Mouse (Mus musculus): Measurements from ENCODE around the gene Cabin1. TPM values are rescaled to one million over a fixed set of nuclear protein-coding genes. Genes with fewer than 3 reads are reported as not detected.

The Cabin1 gene
- total and polyA plus RNA-seq, 3 experiments: 27.2 to 115 (median 54.9) TPM

DNA sequence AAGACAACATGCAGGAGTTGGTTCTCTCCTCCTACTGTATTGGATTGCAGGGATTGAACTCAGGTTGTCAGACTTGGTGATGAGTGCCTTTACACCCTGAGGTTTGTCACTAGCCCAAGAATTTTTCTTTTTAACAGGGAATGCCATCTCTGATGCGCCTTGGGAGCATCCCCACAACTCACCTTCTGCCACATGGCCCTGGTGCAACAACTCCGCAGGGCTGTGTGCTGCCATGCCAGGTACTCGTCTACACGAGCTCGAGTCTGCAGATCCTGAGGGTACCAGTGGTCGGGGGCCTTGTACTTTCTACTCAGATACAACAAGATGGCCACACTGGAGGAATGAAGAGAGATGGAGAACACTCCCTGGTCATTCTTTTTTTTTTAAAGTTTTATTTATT, 12.4 kb upstream of the Cabin1 start:
- peaks cover 2% of the 10 kb centered on the region; the same call in 1 of the 2 replicates for H3K79me2 ChIP-seq (ENCODE audit: control insufficient read depth, insufficient read depth, low read length, poor library complexity)
- H3K27ac ChIP-seq (ENCODE audit: control insufficient read depth, low read depth, low read length): no peak overlapping the region
- H3K9me3 ChIP-seq (replicated peaks; ENCODE audit: insufficient read depth, low read length): no peaks in the 10 kb centered on the region
- H3K4me1 ChIP-seq (ENCODE audit: control insufficient read depth in 1 of 2, insufficient read depth in 2 of 2, low read length in 2 of 2): peaks cover 0 to 16% of the 10 kb centered on the region in 2 experiments; a peak in 3 of 4 replicates
- H3K9ac ChIP-seq (ENCODE audit: control insufficient read depth, low read depth, low read length, poor library complexity, severe bottlenecking): no peak overlapping the region
- no peak for DNase-seq (ENCODE audit: low read depth, low spot score)
- no peaks in the 10 kb centered on the region for H3K27me3 ChIP-seq (ENCODE audit: control insufficient read depth in 1 of 2, insufficient read depth in 2 of 2, low read length in 2 of 2)
- H3K4me3 ChIP-seq (ENCODE audit: control insufficient read depth in 1 of 2, insufficient read depth in 1 of 2, low read depth in 2 of 2, low read length in 2 of 2): no peak overlapping the region
- TF ChIP-seq TAL1 (IDR thresholded peaks at IDR 0.05; ENCODE audit: low read length) (no peak), TCF12 (IDR thresholded peaks at IDR 0.05; ENCODE audit: low read depth, low read length) (no peak), CTCF (IDR thresholded peaks at IDR 0.05 in 2 of 3, conservative IDR thresholded peaks at IDR 0.05 in 1 of 3; ENCODE audit: control insufficient read depth in 1 of 3, insufficient read depth in 1 of 3, low read depth in 2 of 3, low read length in 3 of 3, poor library complexity in 1 of 3, severe bottlenecking in 1 of 3) (no peak), USF2 (IDR thresholded peaks at IDR 0.05; ENCODE audit: borderline replicate concordance in 1 of 2, insufficient read depth in 1 of 2, low read depth in 1 of 2, low read length in 2 of 2) (no peak), MXI1 (IDR thresholded peaks at IDR 0.05; ENCODE audit: low read depth, low read length) (no peak), EP300 (IDR thresholded peaks at IDR 0.05; ENCODE audit: low read depth in 1 of 2, low read length in 2 of 2) (no peak), CHD1 (IDR thresholded peaks at IDR 0.05; ENCODE audit: low read depth, low read length) (no peak), GATA1 (IDR thresholded peaks at IDR 0.05; ENCODE audit: low read depth, low read length) (no peak), HCFC1 (IDR thresholded peaks at IDR 0.05; ENCODE audit: low read depth, low read length) (no peak), ELF1 (IDR thresholded peaks at IDR 0.05; ENCODE audit: low read depth, low read length) (no peak), POLR2AphosphoS2 (IDR thresholded peaks at IDR 0.05; ENCODE audit: low read length) (no peak), ZKSCAN1 (IDR thresholded peaks at IDR 0.05; ENCODE audit: low read depth, low read length) (no peak), ZNF384 (IDR thresholded peaks at IDR 0.05; ENCODE audit: low read depth, low read length) (no peak)
- peaks cover 0 to 9% of the 10 kb centered on the region in 2 experiments; a peak in 2 of 4 replicates for H3K36me3 ChIP-seq (ENCODE audit: control insufficient read depth in 1 of 2, insufficient read depth in 2 of 2, low read length in 2 of 2)

DNA sequence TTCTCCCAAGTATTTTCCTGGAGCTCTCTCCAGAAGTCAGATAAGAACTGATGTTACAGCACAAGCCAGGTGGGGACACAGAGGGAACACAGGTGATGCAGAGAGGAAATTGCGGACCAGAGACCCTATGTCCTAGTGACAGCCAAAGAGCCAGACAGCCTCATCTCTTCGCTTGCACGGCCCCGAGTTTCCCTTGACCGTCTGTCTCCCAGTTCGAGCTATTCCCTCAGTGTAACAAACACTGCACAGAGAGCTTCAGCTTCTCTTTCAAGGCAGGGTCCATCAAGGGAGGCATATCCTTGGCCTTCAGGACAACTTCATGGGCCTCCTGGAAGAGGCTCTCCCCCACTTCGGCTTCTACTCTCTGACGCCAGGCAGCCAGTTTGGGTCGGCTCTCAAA, 10.4 kb upstream of the Cabin1 start:
- Histone ChIP-seq H3K27ac (ENCODE audit: control insufficient read depth, low read depth, low read length) (no peak overlapping the region), H3K4me1 (ENCODE audit: control insufficient read depth in 1 of 2, insufficient read depth in 2 of 2, low read length in 2 of 2) (peaks cover 0 to 6% of the 10 kb centered on the region in 2 experiments; a peak in 2 of 4 replicates), H3K36me3 (ENCODE audit: control insufficient read depth in 1 of 2, insufficient read depth in 2 of 2, low read length in 2 of 2) (peaks cover 0 to 5% of the 10 kb centered on the region in 2 experiments; a peak in 2 of 4 replicates), H3K9me3 (replicated peaks; ENCODE audit: insufficient read depth, low read length) (no peaks in the 10 kb centered on the region), H3K79me2 (ENCODE audit: control insufficient read depth, insufficient read depth, low read length, poor library complexity) (peaks cover 2% of the 10 kb centered on the region; the same call in 1 of the 2 replicates), H3K9ac (ENCODE audit: control insufficient read depth, low read depth, low read length, poor library complexity, severe bottlenecking) (no peak overlapping the region), H3K4me3 (ENCODE audit: control insufficient read depth in 1 of 2, insufficient read depth in 1 of 2, low read depth in 2 of 2, low read length in 2 of 2) (no peak overlapping the region), H3K27me3 (ENCODE audit: control insufficient read depth in 1 of 2, insufficient read depth in 2 of 2, low read length in 2 of 2) (no peaks in the 10 kb centered on the region)
- DNase-seq (ENCODE audit: low read depth, low spot score): no peak
- TF ChIP-seq SMC3 (IDR thresholded peaks at IDR 0.05; ENCODE audit: low read depth, low read length) (no peak), ZKSCAN1 (IDR thresholded peaks at IDR 0.05; ENCODE audit: low read depth, low read length) (no peak), USF2 (IDR thresholded peaks at IDR 0.05; ENCODE audit: borderline replicate concordance in 1 of 2, insufficient read depth in 1 of 2, low read depth in 1 of 2, low read length in 2 of 2) (no peak)

DNA sequence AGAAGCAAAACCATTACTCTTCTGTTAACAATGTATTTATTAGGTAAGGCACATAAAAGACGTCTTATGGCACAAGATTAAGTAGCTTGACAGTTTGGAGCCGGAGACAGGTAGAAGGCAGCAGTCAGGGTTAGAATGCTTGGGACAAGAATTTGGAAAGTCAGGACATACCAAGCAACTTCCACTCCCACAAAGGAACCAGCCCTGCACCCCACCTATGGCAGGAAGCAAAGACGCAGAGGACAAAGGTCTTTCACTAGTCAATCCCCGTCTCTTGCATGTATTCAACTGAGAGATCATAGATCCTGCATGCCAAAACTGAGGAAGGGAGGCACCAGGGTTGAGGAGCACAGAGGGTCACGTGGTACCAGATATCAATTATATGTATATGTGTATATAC, 10.0 kb upstream of the Cabin1 start:
- Histone ChIP-seq H3K36me3 (ENCODE audit: control insufficient read depth in 1 of 2, insufficient read depth in 2 of 2, low read length in 2 of 2) (peaks cover 0 to 5% of the 10 kb centered on the region in 2 experiments; a peak in 2 of 4 replicates), H3K79me2 (ENCODE audit: control insufficient read depth, insufficient read depth, low read length, poor library complexity) (peaks cover 2% of the 10 kb centered on the region; the same call in 1 of the 2 replicates), H3K9ac (ENCODE audit: control insufficient read depth, low read depth, low read length, poor library complexity, severe bottlenecking) (no peak overlapping the region), H3K27ac (ENCODE audit: control insufficient read depth, low read depth, low read length) (no peak overlapping the region), H3K27me3 (ENCODE audit: control insufficient read depth in 1 of 2, insufficient read depth in 2 of 2, low read length in 2 of 2) (no peaks in the 10 kb centered on the region), H3K4me1 (ENCODE audit: control insufficient read depth in 1 of 2, insufficient read depth in 2 of 2, low read length in 2 of 2) (peaks cover 0 to 6% of the 10 kb centered on the region in 2 experiments; a peak in 2 of 4 replicates), H3K4me3 (ENCODE audit: control insufficient read depth in 1 of 2, insufficient read depth in 1 of 2, low read depth in 2 of 2, low read length in 2 of 2) (no peak overlapping the region), H3K9me3 (replicated peaks; ENCODE audit: insufficient read depth, low read length) (no peaks in the 10 kb centered on the region)
- TF ChIP-seq CTCF (IDR thresholded peaks at IDR 0.05 in 2 of 3, conservative IDR thresholded peaks at IDR 0.05 in 1 of 3; ENCODE audit: control insufficient read depth in 1 of 3, insufficient read depth in 1 of 3, low read depth in 2 of 3, low read length in 3 of 3, poor library complexity in 1 of 3, severe bottlenecking in 1 of 3) (no peak), JUND (IDR thresholded peaks at IDR 0.05; ENCODE audit: low read depth, low read length) (no peak), TAL1 (IDR thresholded peaks at IDR 0.05; ENCODE audit: low read length) (no peak), KAT2A (conservative IDR thresholded peaks at IDR 0.05; ENCODE audit: low read depth, low read length) (no peak), CHD1 (IDR thresholded peaks at IDR 0.05; ENCODE audit: low read depth, low read length) (no peak), HCFC1 (IDR thresholded peaks at IDR 0.05; ENCODE audit: low read depth, low read length) (no peak), GATA1 (IDR thresholded peaks at IDR 0.05; ENCODE audit: low read depth, low read length) (no peak), MYC (IDR thresholded peaks at IDR 0.05; ENCODE audit: low read depth, low read length) (no peak), MXI1 (IDR thresholded peaks at IDR 0.05; ENCODE audit: low read depth, low read length) (no peak), CHD2 (IDR thresholded peaks at IDR 0.05; ENCODE audit: low read length) (no peak), TBP (IDR thresholded peaks at IDR 0.05; ENCODE audit: low read depth, low read length) (no peak), E2F4 (IDR thresholded peaks at IDR 0.05; ENCODE audit: borderline replicate concordance, low read depth, low read length) (no peak), ELF1 (IDR thresholded peaks at IDR 0.05; ENCODE audit: low read depth, low read length) (no peak), UBTF (IDR thresholded peaks at IDR 0.05; ENCODE audit: borderline replicate concordance, insufficient read depth, low read depth, low read length) (no peak), MAZ (IDR thresholded peaks at IDR 0.05; ENCODE audit: low read depth, low read length) (no peak), MEF2A (IDR thresholded peaks at IDR 0.05; ENCODE audit: extremely low read depth, insufficient replicate concordance, low read depth, low read length, poor library complexity, severe bottlenecking) (no peak)
- no peak for DNase-seq (ENCODE audit: low read depth, low spot score)
